Mouse (Mus musculus) midbrain, embryonic 14.5 days (tissue): ENCODE measurements around the gene Prex1. TPM values are rescaled to one million over a fixed set of nuclear protein-coding genes. Genes with fewer than 3 reads are reported as not detected.

Experiments used
- ATAC-seq: fragments of 200-750 bp; cut with Nextera tagmentation; 2 replicates; pipeline ENCODE4 v1.8.0; 2017; ENCODE audit warnings: moderate number of reproducible peaks, moderate library complexity; ENCODE audit not compliant: low FRiP score, low TSS enrichment
- DNase-seq: peaks from one replicate; pipeline ENCODE4 v3.0.0-alpha.2; 2015
- H3K27ac ChIP-seq: fragments of 300-500 bp; sonication (generic); replicated peaks from 2 replicates; pipeline ENCODE4 v1.5.1; 2014; ENCODE audit warnings: mild to moderate bottlenecking, low read depth, low read length, moderate library complexity
- H3K27me3 ChIP-seq: fragments of 300-500 bp; sonication (generic); 2 replicates; pipeline ENCODE4 v1.6.1; 2014; ENCODE audit warnings: low read length, control low read depth, mixed read lengths; ENCODE audit not compliant: control insufficient read depth, insufficient read depth
- H3K36me3 ChIP-seq: fragments of 300-500 bp; sonication (generic); 2 replicates; pipeline ENCODE4 v1.6.1; 2014; ENCODE audit warnings: low read length, control low read depth; ENCODE audit not compliant: control insufficient read depth, insufficient read depth
- H3K4me1 ChIP-seq: fragments of 300-500 bp; sonication (generic); 2 replicates; pipeline ENCODE4 v1.6.1; 2014; ENCODE audit warnings: mild to moderate bottlenecking, antibody characterized with exemption, low read length, control low read depth; ENCODE audit not compliant: control insufficient read depth, insufficient read depth
- H3K4me2 ChIP-seq: fragments of 300-500 bp; sonication (generic); 2 replicates; pipeline ENCODE4 v1.6.1; 2014; ENCODE audit warnings: mild to moderate bottlenecking, low read length, moderate library complexity
- H3K4me3 ChIP-seq: fragments of 300-500 bp; sonication (generic); replicated peaks from 2 replicates; pipeline ENCODE4 v1.5.1; 2014; ENCODE audit warnings: low read depth, low read length
- H3K9ac ChIP-seq: fragments of 300-500 bp; sonication (generic); replicated peaks from 2 replicates; pipeline ENCODE4 v1.6.1; 2014; ENCODE audit warnings: mild to moderate bottlenecking, low read length, moderate library complexity
- H3K9me3 ChIP-seq: fragments of 300-500 bp; sonication (generic); 2 replicates; pipeline ENCODE4 v1.6.1; 2016; ENCODE audit warnings: low read length, control low read depth, mixed read lengths; ENCODE audit not compliant: control insufficient read depth
- WGBS: fragments of 180-500 bp; shearing (Covaris S2); extraction: QIAGEN DNeasy Blood & Tissue Kit; methylation state at CpG from one replicate; pipeline ENCODE4 v1.1.7; 2014; 5-methylcytosine and 5-hydroxymethylcytosine counted together
- polyA plus RNA-seq: library from polyadenylated mRNA; unstranded; fragments of >200 nt; fragmentation: Nextera tagmentation; extraction: Ambion mirVana; gene quantifications from 2 replicates; pipeline ENCODE4 v1.2.1, GENCODE M21; 2014

The Prex1 gene
- polyA plus RNA-seq, 1 experiment from 2014 or later: 24.2 TPM

- Histone ChIP-seq H3K36me3 (no peaks in the 10 kb centered on the region), H3K9ac (no peak overlapping the region), H3K4me3 (no peak overlapping the region), H3K27me3 (no peaks in the 10 kb centered on the region), H3K27ac (no peak overlapping the region), H3K4me1 (peaks cover 38% of the 10 kb centered on the region), H3K4me2 (no peak overlapping the region), H3K9me3 (no peaks in the 10 kb centered on the region)
- no peak for DNase-seq
- 59% methylated on average over 15 of the region's 15 CpGs for WGBS
- no peak for ATAC-seq
Observed at GRCm38 (mm10) chr2:166664506-166664905, 49.1 kb downstream of the Prex1 start.

- Histone ChIP-seq H3K9ac (no peak overlapping the region), H3K4me2 (no peak overlapping the region), H3K9me3 (no peaks in the 10 kb centered on the region), H3K36me3 (no peaks in the 10 kb centered on the region), H3K27ac (0 out of 2 replicates have a peak overlapping the region, but pooled peaks have one; percentile 16), H3K27me3 (no peaks in the 10 kb centered on the region), H3K4me1 (peaks cover 28% of the 10 kb centered on the region), H3K4me3 (no peak overlapping the region)
- ATAC-seq (no peak; the same call in 1 of the 2 replicates), DNase-seq (no peak)
- 39% methylated on average over 9 of the region's 9 CpGs for WGBS
Observed at GRCm38 (mm10) chr2:166663250-166663961, 50.2 kb downstream of the Prex1 start.

- no peak for DNase-seq
- 60% methylated on average over 6 of the region's 6 CpGs for WGBS
- Histone ChIP-seq H3K4me1 (peaks cover 21% of the 10 kb centered on the region), H3K27me3 (no peaks in the 10 kb centered on the region), H3K4me3 (no peak overlapping the region), H3K4me2 (no peak overlapping the region), H3K9me3 (no peaks in the 10 kb centered on the region), H3K9ac (no peak overlapping the region), H3K36me3 (no peaks in the 10 kb centered on the region), H3K27ac (peak overlapping the region; percentile 32; the same call in 1 of the 2 replicates)
- ATAC-seq: no peak
Observed at GRCm38 (mm10) chr2:166662595-166663160, 51.0 kb downstream of the Prex1 start.

GRCm38 (mm10) chr2:166661971-166662370 is 51.7 kb downstream of the Prex1 start:
- 69% methylated on average over 3 of the region's 3 CpGs for WGBS
- Histone ChIP-seq H3K27ac (peak overlapping the region; percentile 32; the same call in 1 of the 2 replicates), H3K36me3 (no peaks in the 10 kb centered on the region), H3K27me3 (no peaks in the 10 kb centered on the region), H3K4me1 (peaks cover 19% of the 10 kb centered on the region), H3K9ac (no peak overlapping the region), H3K4me2 (no peak overlapping the region), H3K4me3 (no peak overlapping the region), H3K9me3 (no peaks in the 10 kb centered on the region)
- no peak for DNase-seq
- no peak for ATAC-seq

- Histone ChIP-seq H3K36me3 (no peaks in the 10 kb centered on the region), H3K9ac (no peak overlapping the region), H3K4me2 (no peak overlapping the region), H3K4me3 (no peak overlapping the region), H3K4me1 (peaks cover 23% of the 10 kb centered on the region), H3K27ac (0 out of 2 replicates have a peak overlapping the region, but pooled peaks have one; percentile 6), H3K9me3 (no peaks in the 10 kb centered on the region), H3K27me3 (no peaks in the 10 kb centered on the region)
- no peak for ATAC-seq
- 71% methylated on average over 12 of the region's 12 CpGs for WGBS
- DNase-seq: no peak
Observed at GRCm38 (mm10) chr2:166661498-166661897, 52.1 kb downstream of the Prex1 start.

GRCm38 (mm10) chr2:166658380-166658779 is 55.3 kb downstream of the Prex1 start:
- ATAC-seq (no peak), DNase-seq (no peak)
- Histone ChIP-seq H3K27ac (no peak overlapping the region; the same call in 1 of the 2 replicates), H3K9ac (no peak overlapping the region), H3K4me1 (peaks cover 40% of the 10 kb centered on the region), H3K4me2 (no peak overlapping the region), H3K4me3 (no peak overlapping the region), H3K27me3 (no peaks in the 10 kb centered on the region), H3K36me3 (no peaks in the 10 kb centered on the region), H3K9me3 (no peaks in the 10 kb centered on the region)
- 71% methylated on average over 3 of the region's 3 CpGs for WGBS

- DNase-seq (no peak), ATAC-seq (no peak)
- Histone ChIP-seq H3K36me3 (no peaks in the 10 kb centered on the region), H3K9me3 (no peaks in the 10 kb centered on the region), H3K4me1 (peaks cover 32% of the 10 kb centered on the region), H3K9ac (no peak overlapping the region), H3K4me3 (no peak overlapping the region), H3K4me2 (no peak overlapping the region), H3K27me3 (no peaks in the 10 kb centered on the region), H3K27ac (peak overlapping the region; percentile 58)
- 16% methylated on average over 10 of the region's 10 CpGs for WGBS
Observed at GRCm38 (mm10) chr2:166657451-166658011, 56.1 kb downstream of the Prex1 start.

- WGBS: 42% methylated on average over 4 of the region's 4 CpGs
- Histone ChIP-seq H3K9me3 (no peaks in the 10 kb centered on the region), H3K4me3 (no peak overlapping the region), H3K9ac (no peak overlapping the region), H3K4me1 (peaks cover 25% of the 10 kb centered on the region; the same call in 1 of the 2 replicates), H3K36me3 (no peaks in the 10 kb centered on the region), H3K27ac (peak overlapping the region; percentile 58), H3K27me3 (no peaks in the 10 kb centered on the region), H3K4me2 (peak overlapping the region; percentile 28)
- DNase-seq: peak; percentile 70
- no peak for ATAC-seq
Observed at GRCm38 (mm10) chr2:166656630-166657029, 57.0 kb downstream of the Prex1 start.
